Mouse (Mus musculus): ENCODE results near the gene Rap1gap. TPM values are rescaled to one million over a fixed set of nuclear protein-coding genes. Genes with fewer than 3 reads are reported as not detected.

The Rap1gap gene
- polyA plus RNA-seq, 1 experiment = not detected

DNA sequence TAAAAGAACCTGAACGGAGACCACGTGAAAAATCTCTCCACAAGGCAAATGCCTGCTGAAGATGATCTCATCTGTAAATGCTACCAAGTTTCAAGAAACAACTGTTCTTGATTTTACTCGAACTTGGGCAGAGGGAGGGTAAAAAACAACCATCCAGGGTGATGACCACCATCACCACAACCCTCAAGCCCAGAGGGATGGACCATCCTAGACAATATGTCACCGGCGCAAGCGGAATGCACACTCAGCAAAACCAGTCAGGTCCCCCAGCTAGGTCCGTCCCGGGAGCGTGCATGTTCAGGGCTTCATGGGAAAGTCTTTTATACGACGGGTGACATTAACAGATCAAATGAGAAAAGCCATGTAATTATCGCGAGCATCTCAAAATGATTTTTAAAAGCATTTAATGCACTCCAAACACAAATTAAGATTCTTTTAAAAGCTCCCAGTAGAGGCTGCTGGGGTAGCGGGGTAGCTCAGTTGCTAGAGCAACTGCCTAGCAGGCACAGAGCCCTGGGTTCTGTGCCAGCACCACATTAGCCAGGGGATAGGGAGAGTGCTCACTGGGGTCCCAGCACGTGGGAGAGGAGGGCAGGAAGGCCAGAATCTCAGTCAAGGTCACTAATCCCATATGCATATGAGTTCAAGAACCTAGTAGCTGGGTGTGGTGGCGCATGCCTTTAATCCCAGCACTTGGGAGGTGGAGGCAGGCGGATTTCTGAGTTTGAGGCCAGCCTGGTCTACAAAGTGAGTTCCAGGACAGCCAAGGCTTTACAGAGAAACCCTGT lies 114.1 kb downstream of the Rap1gap start:
- no peak for TF ChIP-seq GATA1 (IDR thresholded peaks at IDR 0.05; ENCODE audit: low read length)

Other genes with a start within 250 kb of the Rap1gap start
- gene Cela3b, start 234.2 kb upstream of the Rap1gap start, polyA plus RNA-seq (2012) = not detected in 2 replicates
- gene 1700013G24Rik, start 211.4 kb upstream of the Rap1gap start, polyA plus RNA-seq (2012) = not detected in 2 replicates
- not detected in 2 replicates for gene Hspg2, start 196.0 kb upstream of the Rap1gap start, polyA plus RNA-seq (2012)
- gene Ldlrad2, start 90.2 kb upstream of the Rap1gap start, polyA plus RNA-seq (2012) = not detected in 2 replicates
- gene Usp48, start 71.0 kb upstream of the Rap1gap start, polyA plus RNA-seq (2012) = 23.6 and 46.2 TPM in 2 replicates
- not detected in 2 replicates for gene Alpl, start 131.7 kb downstream of the Rap1gap start, polyA plus RNA-seq (2012)
- gene Ece1, start 197.5 kb downstream of the Rap1gap start, polyA plus RNA-seq (2012) = 1.7 and 2.1 TPM in 2 replicates